Mouse (Mus musculus): ENCODE measurements around the gene Gm20388.

DNA sequence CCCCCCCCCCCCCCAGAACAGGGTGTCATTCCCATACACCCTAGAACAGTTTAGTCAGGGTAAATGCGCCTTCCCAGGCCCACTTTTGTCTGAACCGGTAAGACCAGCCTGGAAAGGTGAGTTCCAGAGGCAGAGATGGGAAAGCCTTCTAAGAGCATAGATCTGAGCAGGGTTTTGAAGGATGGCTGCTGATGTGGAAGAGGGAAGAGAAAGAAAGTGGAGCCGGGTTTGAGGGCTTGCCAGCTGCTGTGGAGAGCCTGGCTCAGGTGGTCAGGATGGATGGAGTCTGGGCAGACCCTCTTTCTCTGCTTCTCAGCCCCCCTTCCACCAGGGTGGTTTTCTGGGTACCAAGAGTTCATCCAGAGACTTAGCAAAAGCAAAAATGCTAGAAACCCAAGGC, 622.7 kb downstream of the Gm20388 start:
- no peak for TF ChIP-seq ZNF384 (IDR thresholded peaks at IDR 0.05; ENCODE audit: low read depth, low read length)
- TF ChIP-seq CHD2 (IDR thresholded peaks at IDR 0.05; ENCODE audit: low read depth, low read length): no peak
